Mouse (Mus musculus): ENCODE measurements at regions not wholly inside any gene's neighbourhood (a gene's known extent, or its start where the extent isn't known, plus 50 kb on each side); places are given as distances from the start of the nearest gene placed in this dataset.

- TF ChIP-seq POLR2A (IDR thresholded peaks at IDR 0.05; ENCODE audit: low read depth, low read length) (no peak), CTCF (IDR thresholded peaks at IDR 0.05; ENCODE audit: extremely low read depth, insufficient read length, insufficient replicate concordance, low read depth, low read length) (no peak)
Measured at GRCm38 (mm10) chr11:16592006-16592405, 83.7 kb upstream of the Sec61g start.

All from small intestine, adult 2 months (tissue).